Mouse (Mus musculus): ENCODE data around the gene Eif3b. TPM values are rescaled to one million over a fixed set of nuclear protein-coding genes. Genes with fewer than 3 reads are reported as not detected.
"Not testable (repeated sequence)": the region's sequence is repeated elsewhere in the genome, so short reads cannot be mapped to it uniquely, and the experiment has no call there.

Eif3b gene
- total RNA-seq, 2 experiments from 2014 or later = 76.1 to 76.8 TPM

- no peak for DNase-seq
- intact Hi-C loops (cut with DNase I) = no loop called here
Measured at GRCm38 (mm10) chr5:140391981-140392380, 27.1 kb upstream of the Eif3b start.

- intact Hi-C loops (cut with DNase I) = no loop called here
- no peak for DNase-seq
Measured at GRCm38 (mm10) chr5:140392701-140393100, 26.4 kb upstream of the Eif3b start.

GRCm38 (mm10) chr5:140396166-140396940 is 22.8 kb upstream of the Eif3b start:
- DNase-seq = no peak

GRCm38 (mm10) chr5:140402640-140403270 is 16.4 kb upstream of the Eif3b start:
- no peak for DNase-seq

More at GRCm38 (mm10) chr5:140396166-140396940, 22.8 kb upstream of the Eif3b start:
- intact Hi-C loops (cut with DNase I) = no loop called here

GRCm38 (mm10) chr5:140405126-140405525 is 14.0 kb upstream of the Eif3b start:
- intact Hi-C loops (cut with DNase I) = loop anchor here (10.0 kb wide), 1 partner anchor 210 kb away; no protein-coding TSS in a partner anchor
- DNase-seq = no peak

More at GRCm38 (mm10) chr5:140402640-140403270, 16.4 kb upstream of the Eif3b start:
- intact Hi-C loops (cut with DNase I) = loop anchor here (10.0 kb wide), 1 partner anchor 208 kb away; no protein-coding TSS in a partner anchor

GRCm38 (mm10) chr5:140406666-140407065 is 12.5 kb upstream of the Eif3b start:
- intact Hi-C loops (cut with DNase I) = loop anchor here (10.0 kb wide), 1 partner anchor 212 kb away; no protein-coding TSS in a partner anchor
- DNase-seq = no peak

GRCm38 (mm10) chr5:140408801-140409200 is 10.3 kb upstream of the Eif3b start:
- intact Hi-C loops (cut with DNase I) = loop anchor here (10.0 kb wide), 1 partner anchor 214 kb away; no protein-coding TSS in a partner anchor
- DNase-seq = no peak

- intact Hi-C loops (cut with DNase I) = loop anchor here (5.0 to 10.0 kb wide), 2 partner anchors 74 to 577 kb away; no protein-coding TSS in a partner anchor
Measured at GRCm38 (mm10) chr5:140411339-140411738, 7.8 kb upstream of the Eif3b start.

GRCm38 (mm10) chr5:140414647-140415046 is 4.5 kb upstream of the Eif3b start:
- intact Hi-C loops (cut with DNase I) = loop anchor here (5.0 to 10.0 kb wide), 3 partner anchors 77 to 580 kb away; partner anchors contain the start of gene Chst12
- DNase-seq = no peak

More at GRCm38 (mm10) chr5:140411339-140411738, 7.8 kb upstream of the Eif3b start:
- peak; percentile 22 to 50 for DNase-seq

GRCm38 (mm10) chr5:140418106-140418488 is 1.0 kb upstream of the Eif3b start:
- intact Hi-C loops (cut with DNase I) = loop anchor here (5.0 to 10.0 kb wide), 2 partner anchors 89 to 583 kb away; partner anchors contain the start of gene Chst12
- no peak for DNase-seq

GRCm38 (mm10) chr5:140419442-140420080 is 433 bp downstream of the Eif3b start:
- intact Hi-C loops (cut with DNase I) = loop anchor here (5.0 to 10.0 kb wide), 2 partner anchors 88 to 585 kb away; partner anchors contain the start of gene Chst12
- DNase-seq = no peak

GRCm38 (mm10) chr5:140420616-140421015 is 1.5 kb downstream of the Eif3b start:
- DNase-seq = no peak
- intact Hi-C loops (cut with DNase I) = no loop called here

- intact Hi-C loops (cut with DNase I) = no loop called here
- DNase-seq = no peak
Measured at GRCm38 (mm10) chr5:140425016-140425783, 6.1 kb downstream of the Eif3b start.

GRCm38 (mm10) chr5:140439117-140439516 is 20.0 kb downstream of the Eif3b start:
- DNase-seq; intact Hi-C loops (cut with DNase I): not testable (repeated sequence)

GRCm38 (mm10) chr5:140441406-140441805 is 22.3 kb downstream of the Eif3b start:
- intact Hi-C loops (cut with DNase I) = loop anchor here (5.0 kb wide), 1 partner anchor 96 kb away; no protein-coding TSS in a partner anchor
- no peak for DNase-seq

GRCm38 (mm10) chr5:140444012-140444411 is 24.9 kb downstream of the Eif3b start:
- DNase-seq = no peak
- intact Hi-C loops (cut with DNase I) = loop anchor here (5.0 kb wide), 1 partner anchor 93 kb away; no protein-coding TSS in a partner anchor

- intact Hi-C loops (cut with DNase I) = loop anchor here (5.0 kb wide), 1 partner anchor 1173 kb away; no protein-coding TSS in a partner anchor
- DNase-seq = no peak
Measured at GRCm38 (mm10) chr5:140445345-140445744, 26.2 kb downstream of the Eif3b start, which contains the start of gene Gm4869. Gene Gm4869, plus strand, starts transcription at chr5:140445645.

GRCm38 (mm10) chr5:140446054-140446453 is 26.9 kb downstream of the Eif3b start:
- intact Hi-C loops (cut with DNase I) = loop anchor here (5.0 kb wide), 1 partner anchor 1174 kb away; no protein-coding TSS in a partner anchor
- DNase-seq = no peak

- DNase-seq = no peak
- intact Hi-C loops (cut with DNase I) = no loop called here
Measured at GRCm38 (mm10) chr5:140454488-140454887, 35.4 kb downstream of the Eif3b start.
